Mouse (Mus musculus) hindbrain, embryonic 11.5 days (tissue): ENCODE results near the gene Tshz2. TPM values are rescaled to one million over a fixed set of nuclear protein-coding genes. Genes with fewer than 3 reads are reported as not detected.

Experiments used
- ATAC-seq: fragments of 200-750 bp; cut with Nextera tagmentation; 2 replicates; pipeline ENCODE4 v1.8.0; 2017; ENCODE audit warnings: mild to moderate bottlenecking, moderate TSS enrichment, moderate library complexity; ENCODE audit not compliant: low FRiP score
- DNase-seq: peaks from one replicate; pipeline ENCODE4 v3.0.0-alpha.2; 2015; ENCODE audit warnings: low spot score
- H3K27ac ChIP-seq: fragments of 300-500 bp; sonication (generic); 2 replicates; pipeline ENCODE4 v1.5.1; 2014; ENCODE audit warnings: mild to moderate bottlenecking, low read depth, low read length
- H3K27me3 ChIP-seq: fragments of 300-500 bp; sonication (generic); 2 replicates; pipeline ENCODE4 v1.6.1; 2014; ENCODE audit warnings: mild to moderate bottlenecking, low read length, moderate library complexity, mixed read lengths; ENCODE audit not compliant: control insufficient read depth, insufficient read depth
- H3K36me3 ChIP-seq: fragments of 300-500 bp; sonication (generic); 2 replicates; pipeline ENCODE4 v1.6.1; 2014; ENCODE audit warnings: mild to moderate bottlenecking, low read length, moderate library complexity, mixed read lengths; ENCODE audit not compliant: control insufficient read depth, insufficient read depth
- H3K4me1 ChIP-seq: fragments of 300-500 bp; sonication (generic); replicated peaks from 2 replicates; pipeline ENCODE4 v1.6.1; 2014; ENCODE audit warnings: low read length, mixed read lengths; ENCODE audit not compliant: control insufficient read depth, insufficient read depth
- H3K4me2 ChIP-seq: fragments of 300-500 bp; sonication (generic); replicated peaks from 2 replicates; pipeline ENCODE4 v1.6.1; 2014; ENCODE audit warnings: mild to moderate bottlenecking, low read depth, low read length
- H3K4me3 ChIP-seq: fragments of 300-500 bp; sonication (generic); 2 replicates; pipeline ENCODE4 v1.5.1; 2014; ENCODE audit warnings: low read depth, low read length
- H3K9ac ChIP-seq: fragments of 300-500 bp; sonication (generic); 2 replicates; pipeline ENCODE4 v1.6.1; 2014; ENCODE audit warnings: low read depth, low read length
- H3K9me3 ChIP-seq: fragments of 300-500 bp; sonication (generic); 2 replicates; pipeline ENCODE4 v1.6.1; 2016; ENCODE audit warnings: low read length; ENCODE audit not compliant: control insufficient read depth
- WGBS: fragments of 180-500 bp; shearing (Covaris S2); extraction: QIAGEN DNeasy Blood & Tissue Kit; methylation state at CpG from one replicate; pipeline ENCODE4 v1.1.7; 2014; 5-methylcytosine and 5-hydroxymethylcytosine counted together
- polyA plus RNA-seq: library from polyadenylated mRNA; unstranded; fragments of >200 nt; fragmentation: Nextera tagmentation; extraction: Ambion mirVana; gene quantifications from 2 replicates; pipeline ENCODE4 v1.2.1, GENCODE M21; 2014

Gene Tshz2
- polyA plus RNA-seq, 1 experiment from 2014 or later, result 6.4 TPM

DNA sequence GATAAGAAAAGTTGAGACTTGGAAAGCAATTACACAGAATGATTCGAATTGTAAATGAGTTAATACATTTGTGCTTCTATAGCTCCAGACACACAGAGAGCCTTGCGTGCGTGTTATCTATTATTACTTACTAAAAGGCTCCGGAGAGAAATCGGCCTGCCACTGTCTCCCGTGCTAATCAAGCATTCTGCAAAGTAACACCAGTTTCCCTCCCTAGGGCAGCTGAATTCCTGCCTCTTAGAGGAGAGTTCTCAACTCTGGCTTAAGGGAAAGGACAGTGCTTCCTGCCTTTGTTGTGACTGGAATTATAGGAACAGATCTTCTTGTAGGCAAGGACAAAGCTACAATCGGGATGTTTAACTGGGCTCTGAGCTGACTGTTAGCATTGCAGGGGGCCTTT, 101.2 kb downstream of the Tshz2 start:
- Histone ChIP-seq H3K9me3 (no peaks in the 10 kb centered on the region), H3K36me3 (no peaks in the 10 kb centered on the region), H3K27me3 (no peaks in the 10 kb centered on the region), H3K4me3 (no peak overlapping the region), H3K27ac (no peak overlapping the region), H3K4me1 (no peaks in the 10 kb centered on the region), H3K4me2 (no peak overlapping the region), H3K9ac (no peak overlapping the region)
- WGBS, result 68% methylated on average over 7 of the region's 7 CpGs
- no peak for DNase-seq
- no peak for ATAC-seq

DNA sequence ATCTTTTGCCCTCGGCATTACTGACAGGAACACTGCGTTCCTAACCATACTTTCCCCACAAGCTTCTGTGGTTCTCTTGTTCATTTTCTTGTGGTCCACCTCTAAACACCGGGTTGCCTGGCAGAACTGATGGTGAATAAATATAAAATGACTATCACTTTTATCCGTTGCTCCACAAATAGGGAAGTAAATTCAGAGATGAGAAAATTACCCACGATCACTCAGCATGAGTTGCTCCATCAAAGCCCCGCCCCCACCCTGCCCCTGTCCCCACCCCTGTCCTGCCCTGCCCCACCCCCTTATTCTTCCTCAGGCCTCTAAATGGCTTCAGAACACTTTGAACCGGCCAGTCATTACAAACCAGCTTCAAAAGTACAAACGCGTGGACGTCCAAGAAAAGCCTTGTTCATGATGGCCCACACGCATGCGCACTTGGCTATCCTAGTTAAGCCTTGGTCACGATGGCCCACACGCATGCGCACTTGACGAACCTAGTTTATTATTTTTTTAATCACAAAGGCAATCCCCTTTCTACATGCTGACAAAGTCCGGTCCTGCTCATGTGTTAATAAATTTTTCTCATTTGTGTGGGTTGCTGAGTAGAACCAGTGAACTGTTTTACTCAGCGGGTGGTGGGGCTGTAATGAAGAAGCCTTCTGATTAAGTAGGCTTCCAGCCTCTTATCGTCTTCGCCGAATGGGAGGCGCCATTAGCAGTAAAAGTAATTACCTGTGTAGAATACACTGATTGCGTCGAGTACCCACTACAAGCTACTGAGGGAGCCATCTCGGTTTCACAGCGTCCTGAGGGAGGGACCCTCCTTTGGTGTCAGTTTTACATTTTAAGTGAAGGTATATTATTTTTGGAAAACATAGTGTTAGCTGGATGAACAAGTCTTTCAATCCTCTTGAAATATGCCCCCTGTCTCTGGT, 102.9 kb downstream of the Tshz2 start:
- Histone ChIP-seq H3K9me3 (no peaks in the 10 kb centered on the region), H3K9ac (no peak overlapping the region), H3K27ac (no peak overlapping the region), H3K4me3 (no peak overlapping the region), H3K4me1 (no peaks in the 10 kb centered on the region), H3K27me3 (no peaks in the 10 kb centered on the region), H3K4me2 (no peak overlapping the region), H3K36me3 (no peaks in the 10 kb centered on the region)
- 91% methylated on average over 26 of the region's 26 CpGs for WGBS
- ATAC-seq (no peak), DNase-seq (no peak)

DNA sequence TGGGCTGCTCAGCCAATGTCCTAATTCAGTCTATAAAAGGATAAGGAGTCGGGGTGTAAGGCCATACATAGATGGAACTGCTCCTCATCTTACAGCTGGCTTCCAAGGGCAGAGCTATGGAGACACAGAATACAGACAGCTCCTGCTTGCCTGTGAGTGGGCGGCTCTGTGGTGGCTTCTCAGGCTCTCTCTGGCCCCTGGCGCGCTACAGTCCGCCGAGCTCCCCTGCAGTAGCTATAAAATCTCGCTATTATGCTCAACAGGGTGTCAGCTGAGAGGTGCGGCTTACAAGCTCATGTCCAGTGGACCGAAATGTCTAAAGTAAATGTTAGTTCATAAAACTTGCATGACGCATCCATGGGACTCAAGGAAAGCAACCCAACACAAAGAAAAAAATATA, 108.2 kb downstream of the Tshz2 start:
- H3K27ac ChIP-seq, result no peak overlapping the region
- H3K9me3 ChIP-seq, result no peaks in the 10 kb centered on the region
- no peaks in the 10 kb centered on the region for H3K4me1 ChIP-seq
- no peak overlapping the region for H3K4me2 ChIP-seq
- H3K4me3 ChIP-seq, result no peak overlapping the region
- ATAC-seq (no peak), DNase-seq (no peak)
- no peaks in the 10 kb centered on the region for H3K36me3 ChIP-seq
- WGBS, result 93% methylated on average over 10 of the region's 10 CpGs
- H3K27me3 ChIP-seq, result no peaks in the 10 kb centered on the region
- H3K9ac ChIP-seq, result no peak overlapping the region

DNA sequence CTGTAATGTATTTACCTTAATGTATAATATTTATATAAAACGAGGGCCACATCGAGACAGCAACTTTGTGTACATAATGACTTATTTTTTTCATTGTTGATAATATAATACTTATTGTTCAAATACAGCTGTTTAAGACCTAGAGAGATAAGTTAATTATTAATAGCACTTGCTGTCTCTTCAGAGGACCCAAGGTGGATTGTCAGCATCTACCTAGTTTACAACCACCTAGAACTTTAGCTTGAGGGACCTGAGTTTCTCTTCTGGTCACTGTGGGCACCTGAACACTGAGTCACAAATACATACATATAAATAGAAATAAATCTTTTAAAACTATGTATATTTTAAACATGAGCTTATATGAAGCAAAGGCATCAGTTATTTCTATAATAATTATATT, 110.0 kb downstream of the Tshz2 start:
- H3K27ac ChIP-seq, result no peak overlapping the region
- no peaks in the 10 kb centered on the region for H3K36me3 ChIP-seq
- H3K4me1 ChIP-seq, result no peaks in the 10 kb centered on the region
- no peak overlapping the region for H3K9ac ChIP-seq
- H3K9me3 ChIP-seq, result no peaks in the 10 kb centered on the region
- no peak for DNase-seq
- no peak for ATAC-seq
- 86% methylated on average over 2 of the region's 2 CpGs for WGBS
- no peak overlapping the region for H3K4me2 ChIP-seq
- H3K27me3 ChIP-seq, result no peaks in the 10 kb centered on the region
- H3K4me3 ChIP-seq, result no peak overlapping the region

DNA sequence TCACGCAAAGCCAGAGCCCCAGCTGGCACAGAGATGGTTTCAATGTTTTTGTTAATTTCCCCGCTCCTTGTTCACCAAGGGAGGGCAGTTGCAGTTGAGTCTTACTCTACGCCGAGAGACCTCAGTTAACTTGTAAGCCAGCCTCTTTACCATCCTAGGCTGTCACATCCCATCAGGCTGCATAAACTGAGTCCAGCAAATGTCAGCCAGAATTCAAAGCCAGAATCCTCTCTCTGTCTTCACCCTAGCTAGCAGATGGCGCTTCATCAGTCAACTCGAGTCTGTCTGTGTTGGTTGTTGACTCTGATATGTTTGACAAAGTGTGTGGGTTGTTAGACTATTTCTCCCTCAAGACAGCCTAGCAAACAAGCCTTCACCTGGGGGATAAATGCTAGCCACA, 110.5 kb downstream of the Tshz2 start:
- Histone ChIP-seq H3K4me2 (no peak overlapping the region), H3K4me1 (no peaks in the 10 kb centered on the region), H3K9ac (no peak overlapping the region), H3K27ac (no peak overlapping the region), H3K36me3 (no peaks in the 10 kb centered on the region), H3K9me3 (no peaks in the 10 kb centered on the region), H3K4me3 (no peak overlapping the region), H3K27me3 (no peaks in the 10 kb centered on the region)
- ATAC-seq, result no peak
- DNase-seq, result no peak
- 77% methylated on average over 6 of the region's 6 CpGs for WGBS

DNA sequence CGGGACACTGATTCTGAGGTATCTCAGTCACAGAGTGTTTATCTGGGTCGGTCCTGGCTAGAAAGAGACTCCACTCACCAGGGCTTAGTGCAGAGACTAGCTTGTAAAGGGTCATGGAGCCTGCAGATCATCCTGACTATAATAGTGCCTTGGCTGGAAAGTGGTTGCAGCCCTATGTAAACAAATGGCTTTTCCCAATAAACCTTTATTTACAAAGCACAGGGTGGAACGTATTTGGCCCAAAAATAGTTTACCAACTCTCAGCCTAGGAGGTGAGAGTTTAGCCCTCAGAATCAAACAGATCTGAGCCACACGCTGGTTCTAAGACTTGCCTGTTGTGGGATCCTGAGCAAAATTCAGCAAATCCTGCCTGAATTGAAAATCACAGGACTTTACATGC, 111.1 kb downstream of the Tshz2 start:
- ATAC-seq (no peak), DNase-seq (no peak)
- Histone ChIP-seq H3K27ac (no peak overlapping the region), H3K27me3 (no peaks in the 10 kb centered on the region), H3K36me3 (no peaks in the 10 kb centered on the region), H3K9ac (no peak overlapping the region), H3K4me2 (no peak overlapping the region), H3K4me1 (no peaks in the 10 kb centered on the region), H3K4me3 (no peak overlapping the region), H3K9me3 (no peaks in the 10 kb centered on the region)
- 81% methylated on average over 4 of the region's 4 CpGs for WGBS

DNA sequence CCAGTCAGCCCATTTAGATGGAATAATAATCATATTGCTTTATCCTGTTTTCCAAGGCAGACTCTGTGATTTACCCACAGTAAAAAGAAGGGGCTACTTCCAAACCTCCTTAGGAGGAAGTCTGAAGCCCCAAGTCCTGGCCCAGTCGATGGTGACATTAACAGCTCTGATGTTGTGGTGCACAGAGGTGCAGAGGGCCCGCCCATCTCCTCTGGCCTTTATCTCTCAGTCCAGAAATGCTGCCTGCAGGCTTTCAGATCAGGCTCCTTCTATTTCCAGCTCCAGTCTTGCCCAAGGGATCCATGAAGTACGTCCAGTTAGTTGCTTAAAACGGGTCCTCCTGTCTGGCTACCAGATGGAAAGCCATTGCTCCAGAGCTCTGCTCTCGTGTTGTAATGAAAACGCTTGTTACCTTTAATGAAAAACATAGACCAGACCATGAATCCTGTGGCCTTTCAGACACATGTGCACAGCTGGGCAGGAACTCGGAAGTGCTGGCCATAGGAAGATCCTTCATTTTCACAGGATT, 114.4 kb downstream of the Tshz2 start:
- H3K9ac ChIP-seq, result no peak overlapping the region
- 83% methylated on average over 7 of the region's 7 CpGs for WGBS
- no peaks in the 10 kb centered on the region for H3K27me3 ChIP-seq
- no peaks in the 10 kb centered on the region for H3K4me1 ChIP-seq
- no peak overlapping the region for H3K4me2 ChIP-seq
- no peaks in the 10 kb centered on the region for H3K9me3 ChIP-seq
- no peak overlapping the region for H3K27ac ChIP-seq
- DNase-seq, result no peak
- no peak for ATAC-seq
- no peaks in the 10 kb centered on the region for H3K36me3 ChIP-seq
- no peak overlapping the region for H3K4me3 ChIP-seq

DNA sequence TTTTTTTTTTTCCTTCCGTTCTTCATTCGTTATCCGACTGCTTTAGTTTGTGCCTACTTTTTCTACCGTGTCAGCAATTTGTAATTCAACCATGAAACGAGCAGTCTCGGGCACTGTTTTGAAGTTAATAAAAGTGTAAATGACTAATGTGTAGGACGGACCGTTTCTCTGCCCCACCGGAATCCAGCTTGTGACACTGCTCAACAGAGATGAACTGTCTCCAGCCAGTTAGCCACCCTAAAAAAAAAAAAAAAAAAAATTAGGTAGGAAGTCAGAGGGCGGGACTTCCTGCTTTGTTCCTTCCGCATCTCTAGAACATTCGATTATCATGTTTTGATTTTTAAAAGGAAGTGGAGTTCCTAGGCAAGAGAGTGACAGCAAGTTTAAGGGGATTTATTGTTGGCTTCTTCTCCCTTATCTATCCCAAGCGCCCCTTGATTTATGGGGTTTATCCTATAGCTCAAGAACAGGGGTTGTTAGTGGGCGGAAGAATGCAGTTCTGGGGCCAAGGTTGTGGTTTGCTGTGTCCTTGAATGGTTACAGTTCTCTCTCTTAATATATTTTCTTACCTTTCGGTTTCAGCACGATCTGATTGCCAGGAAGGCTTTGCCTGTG, 116.6 kb downstream of the Tshz2 start:
- Histone ChIP-seq H3K36me3 (no peaks in the 10 kb centered on the region), H3K27ac (no peak overlapping the region), H3K9ac (no peak overlapping the region), H3K27me3 (no peaks in the 10 kb centered on the region), H3K9me3 (no peaks in the 10 kb centered on the region), H3K4me2 (no peak overlapping the region), H3K4me3 (no peak overlapping the region), H3K4me1 (no peaks in the 10 kb centered on the region)
- DNase-seq (no peak), ATAC-seq (no peak)
- 84% methylated on average over 16 of the region's 16 CpGs for WGBS
